18 mouse cellular contexts compared by ENCODE assay signal in the genomic region with DNA sequence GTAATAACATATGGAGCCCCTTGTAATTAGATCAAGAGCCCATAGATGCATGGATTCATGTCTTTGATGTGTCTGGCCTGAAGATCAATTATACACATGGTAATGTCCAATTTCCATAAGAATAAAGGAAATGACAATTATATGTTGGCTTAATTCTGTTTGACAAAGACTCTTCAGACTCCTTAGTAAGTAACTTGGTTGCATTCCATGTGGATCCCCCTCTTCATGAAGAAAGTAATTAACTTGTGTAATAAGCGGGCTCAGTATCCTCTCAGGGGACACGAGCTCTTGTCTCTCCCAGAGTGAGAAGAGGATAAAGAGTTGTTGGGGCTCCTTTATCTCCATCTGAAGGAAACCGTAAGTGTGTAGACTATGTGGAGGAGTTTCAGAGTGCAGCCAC.
DNase-seq lines count a peak whose midpoint lies in the region; ATAC-seq and TF ChIP-seq lines count a peak whose summit lies in the region.
"Had no signal": no experiment of that assay in that cellular context is flagged by ENCODE, and none has a peak within 500 bp of the region (broad histone marks: within the 10 kb centered on the region; RNA-seq: fewer than 3 reads in every experiment).

No protein-coding gene starts in this region.

- no peak overlapping the region for H3K9ac ChIP-seq in hindbrain, postnatal 0 days (replicated peaks; ENCODE audit: low read length)
- no peak overlapping the region for H3K9ac ChIP-seq in hindbrain, embryonic 16.5 days (ENCODE audit: low read depth, low read length)
- H3K9ac ChIP-seq in midbrain, embryonic 15.5 days = no peak overlapping the region
- H3K9ac ChIP-seq in midbrain, embryonic 13.5 days (replicated peaks) = no peak overlapping the region
- H3K9ac ChIP-seq in forebrain, embryonic 13.5 days = no peak overlapping the region
- H3K9ac ChIP-seq in forebrain, embryonic 15.5 days (replicated peaks) = no peak overlapping the region
- no peak overlapping the region for H3K9ac ChIP-seq in kidney, embryonic 15.5 days
- H3K9ac ChIP-seq: heart, embryonic 12.5 days; heart, embryonic 15.5 days; hindbrain, embryonic 13.5 days had no signal

- 59% methylated on average over 3 of the region's 3 CpGs for WGBS in hindbrain, postnatal 0 days
- 60% methylated on average over 3 of the region's 3 CpGs for WGBS in hindbrain, embryonic 16.5 days
- WGBS in midbrain, embryonic 15.5 days = 37% methylated on average over 3 of the region's 3 CpGs
- WGBS in midbrain, embryonic 13.5 days = 39% methylated on average over 3 of the region's 3 CpGs
- 24% methylated on average over 3 of the region's 3 CpGs for WGBS in forebrain, embryonic 13.5 days
- 23% methylated on average over 3 of the region's 3 CpGs for WGBS in forebrain, embryonic 15.5 days
- WGBS in cerebellum, adult 2 months = 73% methylated on average over 3 of the region's 3 CpGs
- 85% methylated on average over 3 of the region's 3 CpGs for WGBS in kidney, embryonic 15.5 days

- no peak for TF ChIP-seq CTCF in hindbrain, postnatal 0 days (IDR thresholded peaks at IDR 0.05; ENCODE audit: low read depth)
- TF ChIP-seq CTCF in cerebellum, adult 2 months (IDR thresholded peaks at IDR 0.05; ENCODE audit: borderline replicate concordance, insufficient read depth, low read depth, low read length) = no peak

- no peak for TF ChIP-seq POLR2A in cerebellum, adult 2 months (IDR thresholded peaks at IDR 0.05; ENCODE audit: borderline replicate concordance, insufficient read depth, low read length)

- H3K36me3 ChIP-seq in hindbrain, postnatal 0 days (ENCODE audit: insufficient read depth, low read length) = no peaks in the 10 kb centered on the region
- H3K36me3 ChIP-seq in hindbrain, embryonic 16.5 days (ENCODE audit: control insufficient read depth, insufficient read depth, low read length) = no peaks in the 10 kb centered on the region
- H3K36me3 ChIP-seq in midbrain, embryonic 15.5 days (replicated peaks) = no peaks in the 10 kb centered on the region
- no peaks in the 10 kb centered on the region for H3K36me3 ChIP-seq in midbrain, embryonic 13.5 days
- H3K36me3 ChIP-seq in forebrain, embryonic 13.5 days (ENCODE audit: poor library complexity, severe bottlenecking) = no peaks in the 10 kb centered on the region
- no peaks in the 10 kb centered on the region for H3K36me3 ChIP-seq in forebrain, embryonic 15.5 days
- no peaks in the 10 kb centered on the region for H3K36me3 ChIP-seq in kidney, embryonic 15.5 days
- H3K36me3 ChIP-seq: heart, embryonic 12.5 days; heart, embryonic 15.5 days; hindbrain, embryonic 10.5 days; hindbrain, embryonic 13.5 days had no signal

- H3K27ac ChIP-seq in hindbrain, postnatal 0 days = no peak overlapping the region
- no peak overlapping the region for H3K27ac ChIP-seq in hindbrain, embryonic 16.5 days (ENCODE audit: low read depth, low read length)
- no peak overlapping the region for H3K27ac ChIP-seq in midbrain, embryonic 15.5 days
- no peak overlapping the region for H3K27ac ChIP-seq in midbrain, embryonic 13.5 days
- no peak overlapping the region for H3K27ac ChIP-seq in forebrain, embryonic 13.5 days
- no peak overlapping the region for H3K27ac ChIP-seq in forebrain, embryonic 15.5 days (replicated peaks)
- no peak overlapping the region for H3K27ac ChIP-seq in cerebellum, adult 2 months (ENCODE audit: insufficient read depth, low read length)
- H3K27ac ChIP-seq in kidney, embryonic 15.5 days = no peak overlapping the region
- H3K27ac ChIP-seq: heart, embryonic 15.5 days; hindbrain, embryonic 10.5 days; hindbrain, embryonic 13.5 days had no signal

- H3K27me3 ChIP-seq in hindbrain, postnatal 0 days (ENCODE audit: insufficient read depth, low read length) = no peaks in the 10 kb centered on the region
- H3K27me3 ChIP-seq in hindbrain, embryonic 16.5 days (replicated peaks; ENCODE audit: control insufficient read depth, insufficient read depth, low read length) = no peaks in the 10 kb centered on the region; the same call in 1 of the 2 replicates
- no peaks in the 10 kb centered on the region; the same call in 1 of the 2 replicates for H3K27me3 ChIP-seq in midbrain, embryonic 15.5 days (replicated peaks)
- H3K27me3 ChIP-seq in midbrain, embryonic 13.5 days = no peaks in the 10 kb centered on the region; the same call in 1 of the 2 replicates
- no peaks in the 10 kb centered on the region for H3K27me3 ChIP-seq in forebrain, embryonic 13.5 days
- no peaks in the 10 kb centered on the region for H3K27me3 ChIP-seq in forebrain, embryonic 15.5 days
- no peaks in the 10 kb centered on the region for H3K27me3 ChIP-seq in cerebellum, adult 2 months (ENCODE audit: control insufficient read depth, insufficient read depth, low read length)
- no peaks in the 10 kb centered on the region for H3K27me3 ChIP-seq in kidney, embryonic 15.5 days
- H3K27me3 ChIP-seq: heart, embryonic 12.5 days; heart, embryonic 15.5 days; hindbrain, embryonic 13.5 days had no signal

- no peaks in the 10 kb centered on the region for H3K4me1 ChIP-seq in hindbrain, postnatal 0 days (ENCODE audit: insufficient read depth, low read length)
- H3K4me1 ChIP-seq in hindbrain, embryonic 16.5 days (ENCODE audit: control insufficient read depth, insufficient read depth, low read depth, low read length) = no peaks in the 10 kb centered on the region
- peaks cover 6% of the 10 kb centered on the region; the same call in 1 of the 2 replicates for H3K4me1 ChIP-seq in midbrain, embryonic 15.5 days
- H3K4me1 ChIP-seq in midbrain, embryonic 13.5 days (replicated peaks) = peaks cover 6% of the 10 kb centered on the region; the same call in 1 of the 2 replicates
- H3K4me1 ChIP-seq in forebrain, embryonic 13.5 days = peaks cover 16% of the 10 kb centered on the region; the same call in 1 of the 2 replicates
- H3K4me1 ChIP-seq in forebrain, embryonic 15.5 days = peaks cover 12% of the 10 kb centered on the region; the same call in 1 of the 2 replicates
- no peaks in the 10 kb centered on the region for H3K4me1 ChIP-seq in cerebellum, adult 2 months (ENCODE audit: control insufficient read depth, insufficient read depth, low read length)
- no peaks in the 10 kb centered on the region for H3K4me1 ChIP-seq in kidney, embryonic 15.5 days
- H3K4me1 ChIP-seq: hindbrain, embryonic 10.5 days had no signal

- H3K9me3 ChIP-seq in hindbrain, postnatal 0 days (ENCODE audit: low read length) = no peaks in the 10 kb centered on the region
- H3K9me3 ChIP-seq in hindbrain, embryonic 16.5 days (ENCODE audit: control insufficient read depth, low read length) = no peaks in the 10 kb centered on the region
- H3K9me3 ChIP-seq in midbrain, embryonic 15.5 days = no peaks in the 10 kb centered on the region
- H3K9me3 ChIP-seq in midbrain, embryonic 13.5 days = no peaks in the 10 kb centered on the region
- H3K9me3 ChIP-seq in forebrain, embryonic 13.5 days (replicated peaks) = no peaks in the 10 kb centered on the region
- no peaks in the 10 kb centered on the region for H3K9me3 ChIP-seq in forebrain, embryonic 15.5 days
- no peaks in the 10 kb centered on the region for H3K9me3 ChIP-seq in kidney, embryonic 15.5 days (replicated peaks)
- H3K9me3 ChIP-seq: heart, embryonic 12.5 days; heart, embryonic 15.5 days; hindbrain, embryonic 10.5 days; hindbrain, embryonic 13.5 days had no signal

- peak; percentile 45 for DNase-seq in hindbrain, postnatal 0 days (ENCODE audit: low spot score)
- DNase-seq in cerebellum, adult 2 months = no peak
- DNase-seq: adrenal gland, adult 2 months; adrenal gland, postnatal 14 days; cerebellum, adult 11-12 months; gastrocnemius, postnatal 25 days; heart, postnatal 36 days had no signal

- H3K4me3 ChIP-seq in hindbrain, postnatal 0 days (ENCODE audit: low read length) = no peak overlapping the region
- H3K4me3 ChIP-seq in hindbrain, embryonic 16.5 days (ENCODE audit: low read length) = no peak overlapping the region
- no peak overlapping the region for H3K4me3 ChIP-seq in midbrain, embryonic 15.5 days
- H3K4me3 ChIP-seq in midbrain, embryonic 13.5 days (replicated peaks) = no peak overlapping the region
- no peak overlapping the region for H3K4me3 ChIP-seq in forebrain, embryonic 13.5 days
- H3K4me3 ChIP-seq in forebrain, embryonic 15.5 days = no peak overlapping the region
- H3K4me3 ChIP-seq in cerebellum, adult 2 months (replicated peaks; ENCODE audit: insufficient read depth, low read depth, low read length) = no peak overlapping the region
- H3K4me3 ChIP-seq in kidney, embryonic 15.5 days (replicated peaks) = no peak overlapping the region
- H3K4me3 ChIP-seq: heart, embryonic 12.5 days; heart, embryonic 15.5 days; hindbrain, embryonic 10.5 days; hindbrain, embryonic 13.5 days had no signal

- no peak overlapping the region for H3K4me2 ChIP-seq in hindbrain, postnatal 0 days (ENCODE audit: low read depth, low read length)
- no peak overlapping the region for H3K4me2 ChIP-seq in hindbrain, embryonic 16.5 days (ENCODE audit: low read length)
- no peak overlapping the region for H3K4me2 ChIP-seq in midbrain, embryonic 15.5 days
- no peak overlapping the region for H3K4me2 ChIP-seq in midbrain, embryonic 13.5 days (replicated peaks)
- H3K4me2 ChIP-seq in forebrain, embryonic 13.5 days = no peak overlapping the region
- no peak overlapping the region for H3K4me2 ChIP-seq in forebrain, embryonic 15.5 days (replicated peaks)
- no peak overlapping the region for H3K4me2 ChIP-seq in kidney, embryonic 15.5 days
- H3K4me2 ChIP-seq: heart, embryonic 12.5 days; heart, embryonic 15.5 days; hindbrain, embryonic 13.5 days had no signal

- ATAC-seq in hindbrain, postnatal 0 days = peak; percentile 58; the same call in 1 of the 2 replicates
- no peak for ATAC-seq in hindbrain, embryonic 16.5 days
- 0 out of 2 replicates have a peak, but pooled peaks have one; percentile 24 for ATAC-seq in midbrain, embryonic 15.5 days (replicated peaks)
- no peak; the same call in 1 of the 2 replicates for ATAC-seq in midbrain, embryonic 13.5 days
- ATAC-seq in forebrain, embryonic 13.5 days = peak; percentile 72
- peak; percentile 70 for ATAC-seq in forebrain, embryonic 15.5 days (replicated peaks)
- ATAC-seq in kidney, embryonic 15.5 days (replicated peaks; ENCODE audit: low FRiP score) = no peak
- ATAC-seq: CD4-positive, CD25-positive, alpha-beta regulatory T cell, adult 4 months had no signal

Comparison
In these comparisons a context has a peak if more than half of its experiments do, and no peak if none do; other contexts are left out.
1. ATAC-seq: peak in hindbrain, postnatal 0 days (single experiment), midbrain, embryonic 15.5 days (single experiment), forebrain, embryonic 13.5 days (single experiment) and forebrain, embryonic 15.5 days (single experiment); none in hindbrain, embryonic 16.5 days (single experiment), midbrain, embryonic 13.5 days (single experiment) and kidney, embryonic 15.5 days (single experiment).